Mouse (Mus musculus): ENCODE results near the gene Gm12166.

Gene Gm12166

GRCm38 (mm10) chr11:46052105-46052659 lies at the start of gene Gm12166:
TSS of gene Gm12166 (minus strand) at chr11:46052321.
- DNase-seq (ENCODE audit: low spot score) = peak; percentile 66

- DNase-seq (ENCODE audit: low spot score) = no peak
Observed at GRCm38 (mm10) chr11:46097062-46097461, 44.9 kb upstream of the Gm12166 start.

- DNase-seq (ENCODE audit: low spot score) = no peak
Observed at GRCm38 (mm10) chr11:46096265-46096649, 44.1 kb upstream of the Gm12166 start.

- DNase-seq (ENCODE audit: low spot score) = no peak
Observed at GRCm38 (mm10) chr11:46095477-46096264, 43.5 kb upstream of the Gm12166 start.

GRCm38 (mm10) chr11:46092121-46092520 lies 40.0 kb upstream of the Gm12166 start:
- DNase-seq (ENCODE audit: low spot score) = no peak

GRCm38 (mm10) chr11:46090951-46091667 lies 39.0 kb upstream of the Gm12166 start:
- no peak for DNase-seq (ENCODE audit: low spot score)

- DNase-seq (ENCODE audit: low spot score) = no peak
Observed at GRCm38 (mm10) chr11:46090036-46090725, 38.1 kb upstream of the Gm12166 start.

GRCm38 (mm10) chr11:46089081-46089713 lies 37.1 kb upstream of the Gm12166 start:
- DNase-seq (ENCODE audit: low spot score) = no peak

GRCm38 (mm10) chr11:46086446-46086845 lies 34.3 kb upstream of the Gm12166 start:
- DNase-seq (ENCODE audit: low spot score) = no peak

GRCm38 (mm10) chr11:46085398-46086163 lies 33.5 kb upstream of the Gm12166 start:
- no peak for DNase-seq (ENCODE audit: low spot score)

- no peak for DNase-seq (ENCODE audit: low spot score)
Observed at GRCm38 (mm10) chr11:46084568-46084967, 32.4 kb upstream of the Gm12166 start.

GRCm38 (mm10) chr11:46083835-46084444 lies 31.8 kb upstream of the Gm12166 start:
- no peak for DNase-seq (ENCODE audit: low spot score)

- DNase-seq (ENCODE audit: low spot score) = no peak
Observed at GRCm38 (mm10) chr11:46083405-46083804, 31.3 kb upstream of the Gm12166 start.

GRCm38 (mm10) chr11:46081075-46081474 lies 29.0 kb upstream of the Gm12166 start:
- no peak for DNase-seq (ENCODE audit: low spot score)

- no peak for DNase-seq (ENCODE audit: low spot score)
Observed at GRCm38 (mm10) chr11:46077732-46078375, 25.7 kb upstream of the Gm12166 start.

GRCm38 (mm10) chr11:46077304-46077703 lies 25.2 kb upstream of the Gm12166 start:
- no peak for DNase-seq (ENCODE audit: low spot score)

- no peak for DNase-seq (ENCODE audit: low spot score)
Observed at GRCm38 (mm10) chr11:46076442-46077158, 24.5 kb upstream of the Gm12166 start.

- DNase-seq (ENCODE audit: low spot score) = no peak
Observed at GRCm38 (mm10) chr11:46075507-46075906, 23.4 kb upstream of the Gm12166 start.

- DNase-seq (ENCODE audit: low spot score) = no peak
Observed at GRCm38 (mm10) chr11:46073850-46074688, 21.9 kb upstream of the Gm12166 start.
